Mouse (Mus musculus): ENCODE results near the gene Ibtk. TPM values are rescaled to one million over a fixed set of nuclear protein-coding genes. Genes with fewer than 3 reads are reported as not detected.

Gene Ibtk
- total RNA-seq (2023), result 10 to 100 TPM; 36.4 to 37.0 TPM

GRCm38 (mm10) chr9:85749142-85749921 lies at the start of gene Ibtk:
TSS of gene Ibtk (minus strand) at chr9:85749334.

Other genes with a start within 250 kb of the Ibtk start
- under 1 TPM; 0.22 to 0.39 TPM for gene Tpbg, start 93.0 kb upstream of the Ibtk start, total RNA-seq (2023)

Measured in neutrophil, adult 83 days (primary cell).